Mouse (Mus musculus) thymus, postnatal 10 days (tissue): ENCODE data around the gene Cep170.
"Not testable (repeated sequence)": the region's sequence is repeated elsewhere in the genome, so short reads cannot be mapped to it uniquely, and the experiment has no call there.

Source experiments
- DNase-seq, 2 experiments: peaks; one replicate each; pipeline ENCODE4 v3.0.0; 2021; ENCODE audit warnings: low spot score in 2 of 2

Cep170 gene

GRCm38 (mm10) chr1:176814036-176814420, at the start of gene Cep170:
Gene Cep170, minus strand, starts transcription at chr1:176814067.
- peak; percentile 91 to 93 for DNase-seq

DNA sequence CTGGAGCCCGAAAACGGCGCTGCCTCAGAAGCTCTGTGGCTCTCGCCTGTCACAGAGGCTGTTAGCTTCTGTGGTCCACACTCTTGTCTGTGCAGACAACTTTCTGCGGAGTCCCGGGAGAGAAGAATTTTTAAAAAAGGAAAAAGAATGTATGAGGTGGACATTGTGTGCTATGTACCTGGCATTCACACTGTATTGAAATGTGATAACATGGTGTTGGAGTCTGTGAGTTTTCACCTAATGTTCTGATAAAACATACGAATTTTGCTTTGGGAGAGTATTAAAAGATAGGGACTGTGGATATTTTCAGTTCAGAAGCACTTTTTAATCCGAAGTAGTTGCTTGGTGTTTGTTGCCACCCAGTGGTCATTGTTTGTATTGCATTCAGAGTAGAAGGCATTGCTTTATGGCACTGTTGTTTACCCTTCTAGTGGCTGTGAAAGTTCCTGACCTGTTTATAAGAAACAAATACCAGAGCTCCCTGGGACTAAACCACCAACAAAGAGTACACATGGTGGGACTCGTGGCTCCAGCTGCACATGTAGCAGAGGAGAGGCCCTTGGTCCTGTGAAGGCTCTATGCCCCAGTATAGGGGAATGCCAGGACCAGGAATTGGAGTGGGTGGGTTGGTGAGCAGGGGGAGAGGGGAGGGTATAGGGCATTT, 48.2 kb upstream of the Cep170 start:
- DNase-seq = peak; percentile 29 to 77

DNA sequence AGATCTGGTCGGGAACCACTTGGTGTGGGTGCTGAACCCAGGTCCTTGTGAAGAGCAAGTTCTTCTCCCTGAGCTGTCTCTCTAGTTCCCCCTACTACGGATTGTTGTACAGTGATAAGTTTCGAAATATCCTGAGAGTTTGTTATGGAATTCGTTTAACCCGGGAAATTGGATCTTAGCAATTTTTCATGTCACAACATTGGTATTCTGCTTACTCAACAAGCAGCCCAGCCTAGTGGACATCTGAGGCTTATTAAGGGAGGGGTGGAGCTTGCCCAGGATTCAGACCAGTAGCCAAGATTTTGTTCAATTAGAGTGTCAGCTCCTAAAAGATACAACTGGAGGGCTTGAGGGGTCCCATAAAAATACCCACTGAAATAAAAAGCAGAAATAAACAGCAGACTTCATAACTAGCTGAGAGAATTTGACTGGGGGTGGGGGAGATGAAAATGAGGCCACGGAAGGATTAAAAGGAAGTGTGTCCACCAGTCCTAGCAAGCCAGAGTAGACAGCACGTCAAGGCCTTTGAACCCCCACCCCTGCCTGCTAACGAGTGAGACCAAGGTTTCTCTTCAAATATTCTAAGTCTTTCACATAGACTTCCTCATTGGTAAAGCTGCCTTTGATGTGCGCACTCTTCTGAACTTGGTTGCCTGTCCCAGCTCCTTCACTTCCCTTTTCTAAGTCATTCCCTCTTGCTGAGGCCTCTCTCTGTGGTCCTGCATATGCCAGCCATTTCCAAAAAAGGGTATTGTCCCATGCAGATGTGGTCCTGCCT, 39.1 kb upstream of the Cep170 start:
- no peak for DNase-seq

DNA sequence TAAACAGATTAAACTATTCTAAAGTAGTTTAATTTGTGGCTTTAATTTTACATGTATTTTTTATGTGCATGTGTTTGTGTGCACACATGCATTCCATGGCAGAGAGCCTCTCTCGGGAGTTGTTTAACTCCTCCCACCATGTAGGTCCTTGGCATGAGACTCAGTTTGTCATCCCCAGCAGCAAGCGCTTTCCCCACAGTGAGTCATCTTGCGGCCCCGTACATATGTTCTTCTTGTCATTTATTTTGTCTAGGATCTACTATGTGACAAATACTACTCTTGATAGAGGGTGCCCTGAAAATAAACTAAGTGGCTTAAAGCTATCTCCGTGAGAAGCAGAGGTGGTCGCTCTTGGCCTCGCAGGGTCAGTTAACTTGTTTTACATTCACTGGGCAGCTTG, 37.5 kb upstream of the Cep170 start:
- DNase-seq = no peak

DNA sequence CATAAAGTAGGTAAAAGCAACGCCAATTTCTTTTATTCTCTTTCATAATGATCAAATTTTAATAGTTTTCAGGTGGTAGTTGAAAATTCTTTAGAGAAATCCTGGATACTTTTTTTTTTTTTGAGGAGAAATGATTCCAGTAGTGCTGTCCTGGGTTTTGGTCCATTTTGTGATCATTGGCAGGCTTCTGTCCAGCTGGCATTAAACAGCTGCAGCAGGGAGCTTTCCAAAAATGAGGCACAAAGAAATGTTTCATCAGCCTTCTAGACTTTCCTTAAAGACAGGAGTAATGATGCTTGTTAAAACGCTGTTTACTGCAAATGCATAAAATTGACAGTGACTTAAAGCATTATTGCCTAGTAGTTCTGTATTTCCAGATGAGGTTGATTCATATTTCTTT, 35.5 kb upstream of the Cep170 start:
- DNase-seq = no peak

DNA sequence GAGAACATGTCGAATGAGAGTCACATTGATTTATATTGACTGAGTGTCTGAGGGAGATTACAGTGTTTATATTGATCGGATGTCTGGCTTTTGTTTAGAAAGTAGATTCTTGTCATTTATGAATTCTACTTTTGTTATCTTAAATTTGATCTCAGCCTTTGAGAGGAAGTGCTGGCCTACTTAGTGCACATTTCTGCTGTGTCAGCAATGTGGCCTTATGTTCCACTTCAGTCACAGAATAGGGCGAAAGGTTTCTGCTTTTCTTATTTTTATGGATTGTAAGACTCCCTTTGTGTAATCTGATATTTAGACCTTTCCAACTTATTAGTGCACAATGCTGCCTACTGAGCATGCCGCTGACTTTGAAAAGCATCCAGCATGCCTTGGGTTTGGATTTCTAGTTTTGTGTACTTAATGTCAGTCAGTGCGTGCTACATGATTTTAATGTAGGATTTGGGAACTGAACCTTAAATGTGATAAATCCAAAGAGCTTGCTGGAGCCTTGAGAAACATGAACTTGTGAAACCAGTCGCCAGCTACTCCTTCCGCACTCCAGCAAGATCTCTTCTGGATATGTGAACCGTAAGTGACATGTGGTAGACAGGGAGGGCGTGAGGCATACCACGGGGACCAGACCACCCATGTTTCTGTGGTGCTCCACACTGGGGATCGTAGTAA, 34.9 kb upstream of the Cep170 start:
- no peak for DNase-seq

DNA sequence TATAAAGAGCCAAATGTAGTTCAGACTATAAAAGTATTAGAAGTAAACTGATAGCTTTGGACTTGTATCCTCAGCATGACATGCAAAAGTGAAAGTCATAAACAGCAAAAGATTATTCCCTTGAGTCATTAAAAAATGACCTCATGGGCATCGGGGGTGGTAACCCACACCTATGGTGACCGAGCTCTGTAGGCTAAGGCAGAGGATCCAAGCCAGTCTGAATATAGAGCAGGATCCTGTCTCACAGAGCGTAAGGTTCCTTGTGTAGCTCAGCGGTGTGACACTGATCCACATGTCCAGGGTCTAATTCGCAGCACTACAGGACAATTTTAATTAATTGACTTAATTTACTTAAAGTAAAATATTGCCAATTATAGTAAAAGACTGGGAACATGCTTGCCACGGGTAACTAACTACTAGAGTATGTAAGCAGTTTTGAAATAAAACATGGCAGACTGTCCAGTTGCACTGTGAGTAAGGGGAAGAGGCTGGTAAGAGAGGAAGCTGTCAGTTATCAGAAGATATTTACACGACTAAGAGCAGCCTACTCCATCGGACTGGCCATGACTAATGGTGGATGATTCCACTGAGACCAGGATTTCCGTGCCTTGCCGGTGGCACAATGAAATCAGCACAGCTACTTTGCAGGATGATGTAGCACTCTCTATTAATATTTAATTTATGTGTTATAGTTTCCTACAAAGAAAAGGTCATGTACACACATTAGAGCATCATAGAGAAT, 33.4 kb upstream of the Cep170 start:
- DNase-seq = no peak

DNA sequence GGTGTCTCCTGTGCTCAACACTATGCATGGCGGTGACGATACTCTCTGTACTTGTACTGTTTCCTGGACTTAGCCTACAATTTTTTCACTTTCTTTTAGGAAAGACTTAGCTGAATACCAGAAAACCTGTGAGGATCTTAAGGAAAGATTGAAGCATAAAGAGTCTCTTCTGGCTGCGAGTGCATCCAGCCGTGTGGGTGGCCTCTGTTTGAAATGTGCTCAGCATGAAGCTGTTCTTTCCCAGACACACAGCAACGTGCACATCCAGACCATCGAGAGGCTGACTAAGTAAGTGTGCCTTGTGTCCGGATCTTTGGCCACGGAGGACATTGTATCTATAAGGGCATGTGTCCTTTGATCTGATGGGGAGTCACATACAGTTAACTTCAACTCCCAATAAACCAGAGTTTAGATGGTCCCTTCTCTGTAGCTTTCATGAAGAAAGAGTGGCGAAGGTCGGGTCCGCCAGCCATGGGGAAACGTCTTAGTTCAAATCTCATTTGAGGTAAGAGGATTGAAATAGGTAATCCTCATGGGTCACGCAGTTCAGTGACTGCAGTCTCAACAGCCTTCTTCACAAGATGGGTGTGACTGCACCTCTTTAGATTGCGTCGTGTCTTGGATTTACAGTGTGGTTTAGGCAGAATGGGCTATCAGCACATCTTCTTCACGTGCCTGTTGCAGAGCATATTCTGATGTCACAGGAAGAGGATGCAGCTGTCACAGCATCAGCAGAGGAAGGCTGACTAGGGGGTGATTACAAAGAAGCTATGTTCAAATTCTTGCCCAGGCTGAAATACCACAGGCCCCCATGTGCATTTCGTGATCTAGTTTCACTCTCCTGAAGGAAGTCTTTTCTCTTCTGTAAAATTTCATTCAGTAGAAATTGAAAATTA, 31.5 kb upstream of the Cep170 start:
- DNase-seq = peak in 1 of 2 experiments; percentile 15

GRCm38 (mm10) chr1:176836562-176836961, 22.7 kb upstream of the Cep170 start:
- not testable (repeated sequence) for DNase-seq

- peak in 1 of 2 experiments; percentile 20 for DNase-seq
Observed at GRCm38 (mm10) chr1:176835501-176836294, 21.8 kb upstream of the Cep170 start.

GRCm38 (mm10) chr1:176834880-176835279, 21.0 kb upstream of the Cep170 start:
- no peak for DNase-seq

GRCm38 (mm10) chr1:176833948-176834347, 20.1 kb upstream of the Cep170 start:
- DNase-seq = no peak

- no peak for DNase-seq
Observed at GRCm38 (mm10) chr1:176833257-176833656, 19.4 kb upstream of the Cep170 start.

DNA sequence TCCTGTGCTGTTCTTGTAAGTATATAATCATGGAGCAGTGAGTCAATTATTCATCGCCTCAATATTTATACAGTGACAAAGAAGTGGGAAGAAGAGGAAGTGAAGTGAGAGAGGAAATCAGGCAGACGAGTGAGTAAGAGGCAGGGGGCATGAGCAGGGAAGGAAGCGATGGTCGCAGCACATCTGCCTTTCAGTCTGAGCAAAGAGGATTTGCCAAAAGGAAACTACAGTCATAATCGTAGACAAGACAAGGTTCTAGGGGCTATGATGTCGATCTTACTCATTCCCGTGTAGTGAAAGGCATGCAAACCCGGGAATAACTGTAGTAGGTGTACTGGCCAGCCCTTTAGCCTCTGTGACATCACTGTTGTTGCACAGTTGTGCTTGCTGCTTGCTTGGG, 18.7 kb upstream of the Cep170 start:
- no peak for DNase-seq

- no peak for DNase-seq
Observed at GRCm38 (mm10) chr1:176832071-176832470, 18.2 kb upstream of the Cep170 start.

GRCm38 (mm10) chr1:176828666-176829065, 14.8 kb upstream of the Cep170 start:
- DNase-seq = no peak

- no peak for DNase-seq
Observed at GRCm38 (mm10) chr1:176827945-176828485, 14.1 kb upstream of the Cep170 start.

- no peak for DNase-seq
Observed at GRCm38 (mm10) chr1:176827365-176827764, 13.5 kb upstream of the Cep170 start.

- DNase-seq = no peak
Observed at GRCm38 (mm10) chr1:176826931-176827330, 13.1 kb upstream of the Cep170 start.

- no peak for DNase-seq
Observed at GRCm38 (mm10) chr1:176826186-176826585, 12.3 kb upstream of the Cep170 start.
